Mouse (Mus musculus) kidney, embryonic 16.5 days (tissue): ENCODE results near the gene Fgfr2. TPM values are rescaled to one million over a fixed set of nuclear protein-coding genes. Genes with fewer than 3 reads are reported as not detected.
A peak's percentile ranks its signal among the peaks of the same experiment; 100 is the strongest.

Experiments used
- ATAC-seq: fragments of 200-750 bp; cut with Nextera tagmentation; 2 replicates; pipeline ENCODE4 v1.8.0; 2017; ENCODE audit warnings: moderate TSS enrichment; ENCODE audit not compliant: low FRiP score, low TSS enrichment
- H3K27ac ChIP-seq: fragments of 300-500 bp; sonication (generic); 2 replicates; pipeline ENCODE4 v1.5.1; 2014; ENCODE audit warnings: low read length
- H3K27me3 ChIP-seq: fragments of 300-500 bp; sonication (generic); 2 replicates; pipeline ENCODE4 v1.6.1; 2014; ENCODE audit warnings: low read length, control low read depth, mixed read lengths; ENCODE audit not compliant: insufficient read depth
- H3K36me3 ChIP-seq: fragments of 300-500 bp; sonication (generic); 2 replicates; pipeline ENCODE4 v1.6.1; 2014; ENCODE audit warnings: low read length, control low read depth, mixed read lengths; ENCODE audit not compliant: insufficient read depth
- H3K4me1 ChIP-seq: fragments of 300-500 bp; sonication (generic); 2 replicates; pipeline ENCODE4 v1.6.1; 2014; ENCODE audit warnings: low read length, control low read depth, mixed read lengths; ENCODE audit not compliant: insufficient read depth
- H3K4me2 ChIP-seq: fragments of 300-500 bp; sonication (generic); replicated peaks from 2 replicates; pipeline ENCODE4 v1.6.1; 2014; ENCODE audit warnings: low read depth, low read length
- H3K4me3 ChIP-seq: fragments of 300-500 bp; sonication (generic); 2 replicates; pipeline ENCODE4 v1.5.1; 2014; ENCODE audit warnings: mild to moderate bottlenecking, low read length
- H3K9ac ChIP-seq: fragments of 300-500 bp; sonication (generic); replicated peaks from 2 replicates; pipeline ENCODE4 v1.6.1; 2014; ENCODE audit warnings: low read length
- H3K9me3 ChIP-seq: fragments of 300-500 bp; sonication (generic); 2 replicates; pipeline ENCODE4 v1.6.1; 2016; ENCODE audit warnings: low read length, control low read depth
- WGBS: fragments of 180-500 bp; shearing (Covaris S2); extraction: QIAGEN DNeasy Blood & Tissue Kit; methylation state at CpG from one replicate; pipeline ENCODE4 v1.1.7; 2014; 5-methylcytosine and 5-hydroxymethylcytosine counted together
- polyA plus RNA-seq: library from polyadenylated mRNA; unstranded; fragments of >200 nt; fragmentation: Nextera tagmentation; extraction: Ambion mirVana; gene quantifications from 2 replicates; pipeline ENCODE4 v1.2.1, GENCODE M21; 2015

Fgfr2 gene
- polyA plus RNA-seq, 1 experiment from 2014 or later: 118 TPM

DNA sequence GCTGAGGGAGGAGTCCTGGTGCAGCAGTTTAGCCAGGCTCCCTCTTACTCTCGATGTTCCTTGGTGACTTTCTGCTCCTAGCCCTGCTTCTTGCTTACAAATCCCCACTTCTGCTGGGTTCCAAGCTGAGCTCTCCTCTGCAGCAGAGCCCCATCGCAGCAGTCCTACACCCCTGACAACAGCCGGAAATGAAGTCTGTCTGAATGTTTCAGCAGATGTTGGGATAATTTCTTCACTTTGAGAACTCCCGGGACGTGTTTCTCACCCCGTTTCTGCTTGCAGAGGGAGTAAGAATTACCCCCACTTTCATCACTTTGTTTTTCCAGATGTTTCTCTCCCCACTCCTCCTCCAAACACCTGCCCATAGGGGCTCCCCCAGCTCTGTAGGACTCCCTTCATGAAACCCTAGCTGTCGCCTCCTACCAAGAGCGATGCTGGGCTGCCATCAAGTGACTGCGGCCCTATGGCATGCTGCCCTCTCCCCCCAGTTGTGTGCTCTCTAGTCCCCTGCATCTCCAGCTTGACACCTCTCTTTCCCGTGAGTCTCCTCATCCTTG is 873.5 kb downstream of the Fgfr2 start:
- H3K4me3 ChIP-seq: no peak overlapping the region
- 29% methylated on average over 10 of the region's 10 CpGs for WGBS
- H3K36me3 ChIP-seq: no peaks in the 10 kb centered on the region
- no peaks in the 10 kb centered on the region for H3K27me3 ChIP-seq
- no peak overlapping the region for H3K9ac ChIP-seq
- H3K27ac ChIP-seq: no peak overlapping the region
- no peak overlapping the region for H3K4me2 ChIP-seq
- no peak for ATAC-seq
- H3K4me1 ChIP-seq: peaks cover 27% of the 10 kb centered on the region
- no peaks in the 10 kb centered on the region for H3K9me3 ChIP-seq

DNA sequence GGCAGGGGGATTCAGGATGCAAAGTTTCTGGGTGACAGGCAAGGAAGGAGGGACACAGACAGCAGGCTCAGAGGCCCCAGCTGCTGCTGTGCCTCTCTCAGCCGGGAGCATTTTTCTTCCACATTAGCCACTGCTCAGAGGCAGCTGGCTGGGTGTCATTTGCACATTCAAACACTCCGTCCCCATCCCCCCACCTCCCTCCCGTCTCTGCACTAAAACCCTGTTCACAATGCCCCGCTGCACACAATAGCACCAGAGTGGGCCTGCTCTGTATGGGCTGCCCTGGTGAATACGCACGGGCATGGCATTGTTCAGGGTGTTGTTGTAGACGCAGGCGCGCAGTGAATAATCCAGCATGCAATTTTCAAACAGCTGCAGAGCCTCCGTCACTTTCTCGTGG is 875.6 kb downstream of the Fgfr2 start:
- H3K4me1 ChIP-seq: peaks cover 27% of the 10 kb centered on the region
- ATAC-seq: peak; percentile 60
- H3K27ac ChIP-seq: peak overlapping the region; percentile 44; the same call in 1 of the 2 replicates
- no peak overlapping the region for H3K9ac ChIP-seq
- WGBS: 13% methylated on average over 11 of the region's 11 CpGs
- no peaks in the 10 kb centered on the region for H3K36me3 ChIP-seq
- H3K4me2 ChIP-seq: no peak overlapping the region; the same call in 1 of the 2 replicates
- H3K4me3 ChIP-seq: no peak overlapping the region
- H3K9me3 ChIP-seq: no peaks in the 10 kb centered on the region
- H3K27me3 ChIP-seq: no peaks in the 10 kb centered on the region

DNA sequence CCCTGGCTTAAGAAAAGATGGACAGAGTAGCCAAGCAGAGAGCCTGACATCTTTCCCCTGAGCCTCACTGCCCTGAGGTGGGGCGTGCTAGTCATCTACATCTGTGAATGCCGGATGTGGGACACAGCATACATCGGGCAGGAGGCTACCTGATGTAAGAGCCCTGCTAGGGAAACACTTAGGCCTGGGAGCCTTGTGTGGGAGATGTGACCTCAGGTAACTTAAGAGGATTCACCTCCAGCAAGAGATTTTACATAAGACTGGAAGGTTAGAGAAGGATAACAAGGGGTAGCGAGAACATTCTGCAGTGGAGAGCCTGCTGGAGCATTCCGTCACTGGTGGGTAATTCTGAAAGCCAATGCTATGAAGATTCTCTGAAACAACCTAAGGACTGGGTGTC is 876.1 kb downstream of the Fgfr2 start:
- no peak for ATAC-seq
- H3K4me1 ChIP-seq: peaks cover 27% of the 10 kb centered on the region
- no peak overlapping the region for H3K4me2 ChIP-seq
- peak overlapping the region; percentile 44; the same call in 1 of the 2 replicates for H3K27ac ChIP-seq
- no peaks in the 10 kb centered on the region for H3K9me3 ChIP-seq
- no peak overlapping the region for H3K4me3 ChIP-seq
- peaks cover 2% of the 10 kb centered on the region; the same call in 1 of the 2 replicates for H3K36me3 ChIP-seq
- H3K9ac ChIP-seq: no peak overlapping the region
- 51% methylated on average over 5 of the region's 5 CpGs for WGBS
- no peaks in the 10 kb centered on the region for H3K27me3 ChIP-seq

DNA sequence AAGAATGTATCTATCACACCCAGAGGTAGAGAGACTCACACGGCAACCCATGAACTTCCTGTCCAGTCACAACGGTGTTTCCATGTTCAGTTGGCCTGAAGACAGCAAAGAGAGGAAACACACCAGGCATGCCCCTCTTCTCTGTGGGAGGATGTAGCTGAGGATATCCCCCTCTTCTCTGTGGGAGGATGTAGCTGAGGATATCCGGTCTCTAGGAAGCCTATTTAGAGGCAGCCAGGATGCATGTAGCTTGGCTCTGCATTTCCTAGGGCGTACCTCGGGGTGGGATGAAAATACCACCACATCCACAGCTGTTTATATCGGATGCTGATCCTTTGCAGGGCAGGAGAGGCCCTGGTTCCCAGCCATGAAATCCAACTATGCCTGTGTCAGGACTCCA is 877.4 kb downstream of the Fgfr2 start:
- Histone ChIP-seq H3K9me3 (no peaks in the 10 kb centered on the region), H3K36me3 (peaks cover 8% of the 10 kb centered on the region), H3K4me1 (peaks cover 27% of the 10 kb centered on the region), H3K27ac (0 out of 2 replicates have a peak overlapping the region, but pooled peaks have one; percentile 12), H3K4me2 (no peak overlapping the region), H3K4me3 (no peak overlapping the region), H3K9ac (no peak overlapping the region), H3K27me3 (no peaks in the 10 kb centered on the region)
- 85% methylated on average over 6 of the region's 6 CpGs for WGBS
- ATAC-seq: no peak

DNA sequence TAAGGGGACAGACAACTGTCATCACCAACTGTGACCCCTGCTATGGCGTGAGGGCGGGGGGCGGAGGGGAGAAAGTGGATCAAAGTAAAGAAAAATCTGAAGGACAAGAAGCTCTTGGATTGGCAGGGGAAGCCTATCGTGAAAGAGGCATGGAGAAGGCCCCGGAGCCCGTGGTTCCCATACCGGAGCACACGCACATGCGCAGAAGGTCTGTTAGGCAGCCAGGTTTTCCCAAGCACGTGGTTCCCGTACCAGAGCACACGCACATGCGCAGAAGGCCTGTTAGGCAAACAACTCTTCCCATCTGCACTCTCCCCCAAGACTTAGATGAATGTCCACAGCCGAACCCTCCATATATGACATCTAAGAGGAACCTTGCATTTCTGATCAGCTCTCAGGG is 878.5 kb downstream of the Fgfr2 start:
- Histone ChIP-seq H3K9me3 (no peaks in the 10 kb centered on the region), H3K27ac (no peak overlapping the region), H3K4me2 (no peak overlapping the region), H3K27me3 (no peaks in the 10 kb centered on the region), H3K9ac (no peak overlapping the region), H3K4me1 (peaks cover 23% of the 10 kb centered on the region), H3K36me3 (peaks cover 8% of the 10 kb centered on the region), H3K4me3 (no peak overlapping the region)
- WGBS: 96% methylated on average over 14 of the region's 14 CpGs
- ATAC-seq: no peak

DNA sequence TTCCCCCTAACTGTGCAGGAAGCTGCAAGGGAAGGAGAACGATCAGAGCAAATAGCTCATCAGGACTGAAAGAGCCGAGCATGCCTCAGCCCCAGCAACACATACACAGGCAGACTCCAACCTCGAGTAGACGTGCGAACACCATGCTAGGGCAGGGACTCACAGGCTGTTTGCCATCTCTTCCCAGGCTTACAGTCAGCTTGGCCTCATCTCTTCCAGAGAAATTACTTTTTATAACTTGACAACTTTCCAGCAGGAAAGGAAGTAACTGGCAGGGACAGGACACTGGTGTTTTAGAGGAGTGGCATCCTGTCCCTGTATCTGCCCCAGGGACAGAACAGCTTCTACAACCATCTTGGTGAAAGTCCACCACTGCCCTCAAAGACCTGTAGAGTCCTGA is 879.9 kb downstream of the Fgfr2 start:
- peaks cover 8% of the 10 kb centered on the region for H3K36me3 ChIP-seq
- no peak overlapping the region for H3K4me3 ChIP-seq
- peaks cover 16% of the 10 kb centered on the region for H3K4me1 ChIP-seq
- H3K9ac ChIP-seq: no peak overlapping the region
- H3K4me2 ChIP-seq: no peak overlapping the region
- no peaks in the 10 kb centered on the region for H3K27me3 ChIP-seq
- H3K27ac ChIP-seq: peak overlapping the region; percentile 36
- 74% methylated on average over 5 of the region's 5 CpGs for WGBS
- no peaks in the 10 kb centered on the region for H3K9me3 ChIP-seq
- no peak for ATAC-seq

DNA sequence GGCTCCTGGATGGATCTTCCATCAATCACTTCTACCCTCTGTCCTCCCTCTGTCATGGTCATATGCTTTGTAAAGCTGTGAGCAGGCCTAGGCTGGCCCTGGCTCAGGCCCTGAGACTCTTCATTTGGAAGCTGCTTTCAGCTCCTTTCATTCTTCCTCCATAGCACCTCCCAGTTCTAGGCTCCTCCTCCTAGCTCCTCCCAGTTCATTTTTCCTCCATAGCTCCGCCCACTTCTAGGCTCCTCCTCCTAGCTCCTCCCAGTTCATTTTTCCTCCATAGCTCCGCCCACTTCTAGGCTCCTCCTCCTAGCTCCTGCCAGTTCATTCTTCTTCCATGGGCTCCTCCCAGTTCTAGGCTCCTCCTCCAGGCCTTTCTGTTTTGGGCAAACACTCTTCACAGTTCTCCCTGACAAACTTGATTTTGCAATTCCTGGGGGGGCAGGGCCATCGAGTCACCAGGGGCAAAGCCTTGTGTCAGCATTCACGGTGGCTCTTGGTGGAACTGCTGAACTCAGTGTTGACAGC is 880.5 kb downstream of the Fgfr2 start:
- H3K27ac ChIP-seq: peak overlapping the region; percentile 36; the same call in 1 of the 2 replicates
- H3K9ac ChIP-seq: no peak overlapping the region
- H3K4me1 ChIP-seq: peaks cover 10% of the 10 kb centered on the region
- WGBS: 48% methylated on average over 4 of the region's 4 CpGs
- no peaks in the 10 kb centered on the region for H3K9me3 ChIP-seq
- peaks cover 8% of the 10 kb centered on the region for H3K36me3 ChIP-seq
- no peak for ATAC-seq
- H3K27me3 ChIP-seq: no peaks in the 10 kb centered on the region
- H3K4me2 ChIP-seq: no peak overlapping the region
- no peak overlapping the region for H3K4me3 ChIP-seq

DNA sequence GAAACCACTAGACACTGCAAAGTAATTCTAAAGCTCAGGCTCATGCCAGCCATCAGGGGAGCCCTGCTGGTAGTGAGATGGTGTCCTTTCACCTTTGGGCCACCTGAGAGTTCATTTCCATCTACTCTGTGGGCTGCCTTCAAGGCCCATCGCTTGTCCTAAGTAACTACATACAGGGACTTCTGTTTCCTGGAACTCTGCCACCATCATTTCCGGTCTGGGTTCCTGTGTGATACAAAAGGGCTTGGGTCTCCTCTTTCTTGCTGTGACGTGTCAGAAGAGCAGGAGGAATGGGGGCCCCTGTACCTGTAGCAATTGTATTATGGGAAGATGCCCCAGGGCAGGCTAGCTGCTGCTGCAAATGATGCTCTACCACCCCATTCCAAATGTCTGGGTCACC is 884.2 kb downstream of the Fgfr2 start:
- no peak overlapping the region for H3K4me2 ChIP-seq
- H3K9ac ChIP-seq: no peak overlapping the region
- 0 out of 2 replicates have a peak, but pooled peaks cover 6% of the 10 kb centered on the region for H3K4me1 ChIP-seq
- H3K9me3 ChIP-seq: no peaks in the 10 kb centered on the region
- WGBS: 67% methylated on average over 3 of the region's 3 CpGs
- H3K36me3 ChIP-seq: peaks cover 8% of the 10 kb centered on the region
- no peaks in the 10 kb centered on the region for H3K27me3 ChIP-seq
- no peak overlapping the region for H3K4me3 ChIP-seq
- no peak for ATAC-seq
- H3K27ac ChIP-seq: no peak overlapping the region

DNA sequence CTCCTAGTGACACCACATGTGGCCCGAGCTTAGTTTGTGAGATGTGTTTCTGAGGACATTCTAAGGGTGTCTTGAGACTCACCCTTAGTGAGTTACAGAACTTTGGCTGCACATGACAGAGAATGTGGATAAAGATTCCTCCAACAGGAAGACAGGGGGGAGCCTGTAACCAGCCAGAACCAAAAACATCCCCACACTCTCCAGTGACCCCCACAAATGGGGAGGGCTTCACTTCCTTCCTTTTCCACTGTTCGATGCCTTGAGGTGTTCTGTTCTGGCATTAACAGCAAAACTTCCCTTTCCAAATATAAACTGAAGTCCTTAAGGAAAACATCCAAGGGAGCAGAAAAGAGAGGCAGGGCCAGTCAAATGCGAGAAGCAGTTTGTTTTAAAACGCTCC is 886.0 kb downstream of the Fgfr2 start:
- Histone ChIP-seq H3K4me2 (no peak overlapping the region), H3K9me3 (no peaks in the 10 kb centered on the region), H3K27me3 (no peaks in the 10 kb centered on the region), H3K4me3 (no peak overlapping the region), H3K36me3 (peaks cover 7% of the 10 kb centered on the region), H3K4me1 (peaks cover 13% of the 10 kb centered on the region; the same call in 1 of the 2 replicates), H3K27ac (no peak overlapping the region), H3K9ac (no peak overlapping the region)
- no peak for ATAC-seq
- 57% methylated on average over 4 of the region's 4 CpGs for WGBS

DNA sequence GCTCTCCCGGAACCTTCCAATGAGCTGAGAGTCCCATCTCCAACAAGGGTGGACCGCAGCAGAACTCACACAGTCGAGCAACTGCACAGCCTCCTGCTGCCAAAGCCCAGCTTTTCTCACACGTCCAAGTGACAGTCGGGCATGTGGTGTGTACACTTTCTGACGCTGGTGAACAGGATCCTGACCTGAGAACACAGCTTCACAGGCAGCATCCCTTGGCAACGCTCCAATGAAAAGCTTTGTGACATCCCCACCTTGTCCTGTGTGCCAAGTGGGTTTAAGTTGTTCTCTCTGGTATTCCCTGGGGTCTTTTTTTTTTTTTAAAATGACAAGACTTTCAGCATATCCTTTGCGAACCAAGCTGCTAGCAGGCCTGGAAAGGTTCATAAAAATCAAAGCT is 886.4 kb downstream of the Fgfr2 start:
- Histone ChIP-seq H3K9ac (no peak overlapping the region), H3K4me2 (no peak overlapping the region), H3K9me3 (no peaks in the 10 kb centered on the region), H3K27me3 (no peaks in the 10 kb centered on the region), H3K4me1 (peaks cover 13% of the 10 kb centered on the region; the same call in 1 of the 2 replicates), H3K4me3 (no peak overlapping the region), H3K27ac (no peak overlapping the region), H3K36me3 (peaks cover 3% of the 10 kb centered on the region; the same call in 1 of the 2 replicates)
- 68% methylated on average over 8 of the region's 8 CpGs for WGBS
- no peak for ATAC-seq
